Mouse (Mus musculus): ENCODE measurements around the gene S1pr4.

DNA sequence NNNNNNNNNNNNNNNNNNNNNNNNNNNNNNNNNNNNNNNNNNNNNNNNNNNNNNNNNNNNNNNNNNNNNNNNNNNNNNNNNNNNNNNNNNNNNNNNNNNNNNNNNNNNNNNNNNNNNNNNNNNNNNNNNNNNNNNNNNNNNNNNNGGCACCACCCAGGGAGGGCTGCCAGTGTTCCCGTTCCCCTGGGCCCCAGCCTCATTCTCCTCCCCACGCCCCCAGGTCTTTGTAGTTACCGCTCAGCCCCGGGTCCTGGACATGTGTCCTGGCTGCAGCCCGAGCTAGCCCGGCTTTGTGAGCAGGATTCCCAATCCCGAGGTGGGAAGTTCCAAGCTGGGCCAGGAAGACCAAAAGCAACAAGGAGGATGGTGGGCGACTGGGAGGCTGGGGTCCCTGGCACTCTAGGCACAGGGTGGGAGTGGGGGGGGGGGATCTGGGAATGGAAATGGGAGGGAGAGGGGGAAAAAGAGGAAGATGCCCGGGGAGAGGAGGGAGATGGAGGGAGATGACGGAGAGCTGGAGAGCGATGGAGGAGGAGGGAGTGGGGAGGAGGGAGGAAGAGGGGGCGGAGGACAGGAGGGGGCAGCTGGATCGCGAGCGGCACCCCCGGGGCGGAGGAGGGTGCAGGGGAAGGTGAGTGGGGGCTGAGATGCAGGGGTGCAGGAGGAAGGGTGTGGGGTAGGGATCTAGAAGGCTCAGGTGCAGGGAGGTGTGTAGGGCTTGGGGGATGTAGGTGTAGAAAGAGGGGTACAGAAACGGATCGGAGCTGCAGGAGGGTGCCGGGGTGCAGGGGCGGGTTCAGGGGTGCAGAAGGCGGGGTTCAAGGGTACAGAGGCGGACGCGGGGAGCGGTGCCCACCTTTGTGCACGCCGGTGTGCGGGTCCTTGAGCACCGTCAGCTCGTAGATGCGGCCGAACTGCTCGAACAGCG, 18.1 kb downstream of the S1pr4 start:
- TF ChIP-seq POLR2A (IDR thresholded peaks at IDR 0.05; ENCODE audit: borderline replicate concordance, extremely low read depth, low read depth, low read length): no peak
- no peak for TF ChIP-seq CTCF (IDR thresholded peaks at IDR 0.05; ENCODE audit: insufficient read depth, low read length)
